Mouse (Mus musculus) heart, embryonic 14.5 days (tissue): ENCODE measurements around the gene Ndufv3. TPM values are rescaled to one million over a fixed set of nuclear protein-coding genes. Genes with fewer than 3 reads are reported as not detected.

Source experiments
- ATAC-seq: fragments of 200-750 bp; cut with Nextera tagmentation; 2 replicates; pipeline ENCODE4 v1.8.0; 2017; ENCODE audit warnings: low read depth, moderate TSS enrichment; ENCODE audit not compliant: insufficient number of reproducible peaks, insufficient read depth, low FRiP score
- H3K27ac ChIP-seq, 2 experiments: fragments of 200-500 bp in 1 of 2; fragments of 300-500 bp in 1 of 2; sonication (generic) in 1 of 2; replicated peaks in 1 of 2; 2 replicates each; pipeline ENCODE4 v1.5.1; 2012 to 2014; ENCODE audit warnings: low read depth in 2 of 2, low read length in 2 of 2, control low read depth in 1 of 2, mild to moderate bottlenecking in 1 of 2, mixed read lengths in 1 of 2; ENCODE audit not compliant: control insufficient read depth in 1 of 2, insufficient read depth in 1 of 2
- H3K27me3 ChIP-seq: fragments of 300-500 bp; sonication (generic); 2 replicates; pipeline ENCODE4 v1.6.1; 2014; ENCODE audit warnings: mild to moderate bottlenecking, low read length, control low read depth; ENCODE audit not compliant: control insufficient read depth, insufficient read depth
- H3K36me3 ChIP-seq: fragments of 300-500 bp; sonication (generic); 2 replicates; pipeline ENCODE4 v1.6.1; 2014; ENCODE audit warnings: mild to moderate bottlenecking, control low read depth, low read length, mixed read lengths; ENCODE audit not compliant: control insufficient read depth, insufficient read depth
- H3K4me1 ChIP-seq, 2 experiments: fragments of 200-500 bp in 1 of 2; fragments of 300-500 bp in 1 of 2; sonication (generic) in 1 of 2; 2 replicates each; pipeline ENCODE4 v1.6.1; 2012 to 2014; ENCODE audit warnings: low read length in 2 of 2, control low read depth in 1 of 2, mixed read lengths in 1 of 2; ENCODE audit not compliant: control insufficient read depth in 2 of 2, insufficient read depth in 2 of 2
- H3K4me2 ChIP-seq: fragments of 300-500 bp; sonication (generic); 2 replicates; pipeline ENCODE4 v1.6.1; 2014; ENCODE audit warnings: mild to moderate bottlenecking, low read length
- H3K4me3 ChIP-seq, 2 experiments: fragments of 200-500 bp in 1 of 2; fragments of 300-500 bp in 1 of 2; sonication (generic) in 1 of 2; 2 replicates each; pipeline ENCODE4 v1.5.1; 2012 to 2014; ENCODE audit warnings: low read length in 2 of 2, mild to moderate bottlenecking in 2 of 2, control low read depth in 1 of 2, low read depth in 1 of 2, moderate library complexity in 1 of 2; ENCODE audit not compliant: control insufficient read depth in 1 of 2, insufficient read depth in 1 of 2
- H3K9ac ChIP-seq: fragments of 300-500 bp; sonication (generic); 2 replicates; pipeline ENCODE4 v1.6.1; 2014; ENCODE audit warnings: mild to moderate bottlenecking, low read length
- H3K9me3 ChIP-seq: fragments of 300-500 bp; sonication (generic); 2 replicates; pipeline ENCODE4 v1.6.1; 2016; ENCODE audit warnings: low read length, control low read depth; ENCODE audit not compliant: control insufficient read depth
- WGBS: fragments of 180-500 bp; shearing (Covaris S2); extraction: QIAGEN DNeasy Blood & Tissue Kit; methylation state at CpG from one replicate; pipeline ENCODE4 v1.1.7; 2014; 5-methylcytosine and 5-hydroxymethylcytosine counted together
- polyA plus RNA-seq: library from polyadenylated mRNA; unstranded; fragments of >200 nt; fragmentation: Nextera tagmentation; extraction: Ambion mirVana; gene quantifications from 2 replicates; pipeline ENCODE4 v1.2.1, GENCODE M21; 2014

Gene Ndufv3
- polyA plus RNA-seq, 1 experiment from 2014 or later, result 805 TPM

- Histone ChIP-seq H3K9me3 (no peaks in the 10 kb centered on the region), H3K36me3 (no peaks in the 10 kb centered on the region), H3K4me3 (no peak overlapping the region), H3K4me1 (peaks cover 7% of the 10 kb centered on the region in 2 experiments; a peak in 2 of 4 replicates), H3K9ac (no peak overlapping the region), H3K27ac (peak overlapping the region in 1 of 2 experiments; percentile 29; a peak in 1 of 4 replicates), H3K4me2 (no peak overlapping the region), H3K27me3 (no peaks in the 10 kb centered on the region)
- ATAC-seq, result peak; percentile 49; the same call in 1 of the 2 replicates
- 59% methylated on average over 11 of the region's 11 CpGs for WGBS
Measured at GRCm38 (mm10) chr17:31557124-31557880, 37.4 kb downstream of the Ndufv3 start.

- H3K36me3 ChIP-seq, result no peaks in the 10 kb centered on the region
- ATAC-seq, result 0 out of 2 replicates have a peak, but pooled peaks have one; percentile 11
- no peak overlapping the region for H3K4me3 ChIP-seq
- H3K9ac ChIP-seq, result no peak overlapping the region
- no peaks in the 10 kb centered on the region for H3K27me3 ChIP-seq
- H3K4me2 ChIP-seq, result no peak overlapping the region
- no peaks in the 10 kb centered on the region for H3K9me3 ChIP-seq
- peaks cover 7% of the 10 kb centered on the region in 2 experiments; a peak in 2 of 4 replicates for H3K4me1 ChIP-seq
- WGBS, result 79% methylated on average over 10 of the region's 10 CpGs
- H3K27ac ChIP-seq, result 0 out of 4 replicates have a peak overlapping the region, but pooled peaks of 1 of the 2 experiments have one; percentile 1
Measured at GRCm38 (mm10) chr17:31557947-31558542, 38.1 kb downstream of the Ndufv3 start.

GRCm38 (mm10) chr17:31559021-31559789, 39.3 kb downstream of the Ndufv3 start:
- Histone ChIP-seq H3K27me3 (no peaks in the 10 kb centered on the region), H3K36me3 (no peaks in the 10 kb centered on the region), H3K4me1 (peaks cover 11 to 13% of the 10 kb centered on the region in 2 experiments), H3K27ac (no peak overlapping the region), H3K9me3 (no peaks in the 10 kb centered on the region), H3K9ac (no peak overlapping the region), H3K4me2 (no peak overlapping the region), H3K4me3 (no peak overlapping the region)
- no peak for ATAC-seq
- WGBS, result 86% methylated on average over 11 of the region's 11 CpGs

GRCm38 (mm10) chr17:31563632-31564014, 43.7 kb downstream of the Ndufv3 start:
- no peaks in the 10 kb centered on the region for H3K36me3 ChIP-seq
- H3K4me2 ChIP-seq, result peak overlapping the region; percentile 75
- no peak for ATAC-seq
- WGBS, result 14% methylated on average over 12 of the region's 12 CpGs
- H3K4me1 ChIP-seq, result peaks cover 14 to 23% of the 10 kb centered on the region in 2 experiments
- peak overlapping the region; percentile 79 for H3K9ac ChIP-seq
- no peaks in the 10 kb centered on the region for H3K27me3 ChIP-seq
- peak overlapping the region; percentile 47 to 83 for H3K4me3 ChIP-seq
- H3K27ac ChIP-seq, result peak overlapping the region; percentile 90 to 99
- H3K9me3 ChIP-seq, result no peaks in the 10 kb centered on the region

- ATAC-seq, result peak; percentile 97
- Histone ChIP-seq H3K9ac (peak within 1 kb of the TSS; percentile 94), H3K27me3 (no peaks in the 10 kb centered on the region), H3K4me3 (peak within 1 kb of the TSS; percentile 85 to 99), H3K4me1 (peaks cover 16 to 28% of the 10 kb centered on the region in 2 experiments), H3K36me3 (peaks cover 5% of the 10 kb centered on the region; the same call in 1 of the 2 replicates), H3K4me2 (peak within 1 kb of the TSS; percentile 91), H3K27ac (peak within 1 kb of the TSS; percentile 98 to 99), H3K9me3 (no peaks in the 10 kb centered on the region)
- under 1% methylated on average over 44 of the region's 72 CpGs for WGBS
Measured at GRCm38 (mm10) chr17:31564015-31564857, 44.3 kb downstream of the Ndufv3 start, which contains the start of gene Pknox1. TSS of gene Pknox1 (plus strand) at chr17:31564734.

GRCm38 (mm10) chr17:31564858-31565140, 44.9 kb downstream of the Ndufv3 start:
- Histone ChIP-seq H3K36me3 (peaks cover 7% of the 10 kb centered on the region; the same call in 1 of the 2 replicates), H3K27ac (peak overlapping the region; percentile 89 to 98), H3K9me3 (no peaks in the 10 kb centered on the region), H3K27me3 (no peaks in the 10 kb centered on the region), H3K4me3 (peak overlapping the region; percentile 85 to 99), H3K4me1 (peaks cover 19 to 30% of the 10 kb centered on the region in 2 experiments), H3K4me2 (peak overlapping the region; percentile 91), H3K9ac (peak overlapping the region; percentile 94)
- no peak for ATAC-seq
- 1% methylated on average over 34 of the region's 44 CpGs for WGBS
